Mouse (Mus musculus): ENCODE data around the gene Cda. TPM values are rescaled to one million over a fixed set of nuclear protein-coding genes. Genes with fewer than 3 reads are reported as not detected.

The Cda gene
- total and polyA plus RNA-seq, 3 experiments = 12.4 to 26.1 TPM; not detected in 1

DNA sequence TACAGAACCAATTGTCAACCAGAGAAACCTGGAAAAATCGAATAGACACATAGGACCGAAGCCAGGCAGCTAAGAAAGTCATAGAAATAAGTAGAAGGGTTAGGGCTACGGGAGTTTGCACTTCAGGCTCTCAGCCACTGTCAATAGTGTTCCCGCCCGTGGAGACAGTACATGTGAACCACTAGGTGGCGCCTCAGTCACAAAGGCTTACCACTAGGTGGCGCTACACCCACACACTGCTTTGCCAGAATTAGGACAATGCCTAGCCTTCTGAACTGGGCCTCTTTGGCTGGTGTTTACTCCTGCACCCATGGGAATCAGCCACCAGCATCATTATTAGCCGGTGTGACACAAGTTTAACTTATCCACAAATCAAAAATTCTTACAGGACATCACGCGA lies 48.3 kb downstream of the Cda start:
- no peak overlapping the region for H3K27ac ChIP-seq (ENCODE audit: control insufficient read depth, low read depth, low read length)
- H3K79me2 ChIP-seq (ENCODE audit: control insufficient read depth, insufficient read depth, low read length, poor library complexity) = no peaks in the 10 kb centered on the region
- no peak overlapping the region for H3K9ac ChIP-seq (ENCODE audit: control insufficient read depth, low read depth, low read length, poor library complexity, severe bottlenecking)
- TF ChIP-seq ETS1 (IDR thresholded peaks at IDR 0.05; ENCODE audit: low read depth, low read length) (no peak), UBTF (IDR thresholded peaks at IDR 0.05; ENCODE audit: borderline replicate concordance, insufficient read depth, low read depth, low read length) (no peak), GABPA (IDR thresholded peaks at IDR 0.05; ENCODE audit: low read depth, low read length) (no peak), TBP (IDR thresholded peaks at IDR 0.05; ENCODE audit: low read depth, low read length) (0 out of 2 replicates have a peak, but pooled peaks have one; percentile 33), SMC3 (IDR thresholded peaks at IDR 0.05; ENCODE audit: low read depth, low read length) (peak; percentile 95), CTCF (IDR thresholded peaks at IDR 0.05 in 2 of 3, conservative IDR thresholded peaks at IDR 0.05 in 1 of 3; ENCODE audit: control insufficient read depth in 1 of 3, insufficient read depth in 1 of 3, low read depth in 2 of 3, low read length in 3 of 3, poor library complexity in 1 of 3, severe bottlenecking in 1 of 3) (peak in 2 of 3 experiments; percentile 99; a peak in 5 of 6 replicates), JUND (IDR thresholded peaks at IDR 0.05; ENCODE audit: low read depth, low read length) (0 out of 2 replicates have a peak, but pooled peaks have one; percentile 37), RAD21 (IDR thresholded peaks at IDR 0.05; ENCODE audit: low read depth, low read length) (peak; percentile 84), MYB (IDR thresholded peaks at IDR 0.05; ENCODE audit: low read depth, low read length) (no peak), SIN3A (IDR thresholded peaks at IDR 0.05; ENCODE audit: low read length) (peak; percentile 50; the same call in 1 of the 2 replicates), ZNF384 (IDR thresholded peaks at IDR 0.05; ENCODE audit: low read depth, low read length) (0 out of 2 replicates have a peak, but pooled peaks have one; percentile 22), HCFC1 (IDR thresholded peaks at IDR 0.05; ENCODE audit: low read depth, low read length) (0 out of 2 replicates have a peak, but pooled peaks have one; percentile 20), ZC3H11A (IDR thresholded peaks at IDR 0.05; ENCODE audit: low read depth, low read length) (peak; percentile 73), TAL1 (IDR thresholded peaks at IDR 0.05; ENCODE audit: low read length) (no peak)
- peak; percentile 86 for DNase-seq (ENCODE audit: low read depth, low spot score)
- no peaks in the 10 kb centered on the region for H3K36me3 ChIP-seq (ENCODE audit: control insufficient read depth in 1 of 2, insufficient read depth in 2 of 2, low read length in 2 of 2)
- no peak overlapping the region for H3K4me3 ChIP-seq (ENCODE audit: control insufficient read depth in 1 of 2, insufficient read depth in 1 of 2, low read depth in 2 of 2, low read length in 2 of 2)
- no peaks in the 10 kb centered on the region for H3K9me3 ChIP-seq (replicated peaks; ENCODE audit: insufficient read depth, low read length)
- H3K27me3 ChIP-seq (ENCODE audit: control insufficient read depth in 1 of 2, insufficient read depth in 2 of 2, low read length in 2 of 2) = no peaks in the 10 kb centered on the region
- H3K4me1 ChIP-seq (ENCODE audit: control insufficient read depth in 1 of 2, insufficient read depth in 2 of 2, low read length in 2 of 2) = no peaks in the 10 kb centered on the region

- no peak overlapping the region for H3K9ac ChIP-seq (ENCODE audit: control insufficient read depth, low read depth, low read length, poor library complexity, severe bottlenecking)
- H3K36me3 ChIP-seq (ENCODE audit: control insufficient read depth in 1 of 2, insufficient read depth in 2 of 2, low read length in 2 of 2) = no peaks in the 10 kb centered on the region
- peak; percentile 70 for DNase-seq (ENCODE audit: low read depth, low spot score)
- no peaks in the 10 kb centered on the region for H3K9me3 ChIP-seq (replicated peaks; ENCODE audit: insufficient read depth, low read length)
- H3K79me2 ChIP-seq (ENCODE audit: control insufficient read depth, insufficient read depth, low read length, poor library complexity) = no peaks in the 10 kb centered on the region
- H3K4me3 ChIP-seq (ENCODE audit: control insufficient read depth in 1 of 2, insufficient read depth in 1 of 2, low read depth in 2 of 2, low read length in 2 of 2) = no peak overlapping the region
- H3K4me1 ChIP-seq (ENCODE audit: control insufficient read depth in 1 of 2, insufficient read depth in 2 of 2, low read length in 2 of 2) = no peaks in the 10 kb centered on the region
- H3K27me3 ChIP-seq (ENCODE audit: control insufficient read depth in 1 of 2, insufficient read depth in 2 of 2, low read length in 2 of 2) = no peaks in the 10 kb centered on the region
- no peak for TF ChIP-seq ETS1 (IDR thresholded peaks at IDR 0.05; ENCODE audit: low read depth, low read length)
- no peak for TF ChIP-seq MAX (IDR thresholded peaks at IDR 0.05; ENCODE audit: low read length)
- no peak for TF ChIP-seq CHD1 (IDR thresholded peaks at IDR 0.05; ENCODE audit: low read depth, low read length)
- TF ChIP-seq CTCF (IDR thresholded peaks at IDR 0.05 in 2 of 3, conservative IDR thresholded peaks at IDR 0.05 in 1 of 3; ENCODE audit: control insufficient read depth in 1 of 3, insufficient read depth in 1 of 3, low read depth in 2 of 3, low read length in 3 of 3, poor library complexity in 1 of 3, severe bottlenecking in 1 of 3) = peak; percentile 78 to 93 (median 83)
- TF ChIP-seq POLR2AphosphoS5 (IDR thresholded peaks at IDR 0.05; ENCODE audit: borderline replicate concordance, low read depth, low read length) = no peak
- TF ChIP-seq GATA1 (IDR thresholded peaks at IDR 0.05; ENCODE audit: low read depth, low read length) = no peak
- peak; percentile 78 for TF ChIP-seq SMC3 (IDR thresholded peaks at IDR 0.05; ENCODE audit: low read depth, low read length)
- TF ChIP-seq MEF2A (IDR thresholded peaks at IDR 0.05; ENCODE audit: extremely low read depth, insufficient replicate concordance, low read depth, low read length, poor library complexity, severe bottlenecking) = no peak
- no peak for TF ChIP-seq TBP (IDR thresholded peaks at IDR 0.05; ENCODE audit: low read depth, low read length)
- TF ChIP-seq RAD21 (IDR thresholded peaks at IDR 0.05; ENCODE audit: low read depth, low read length) = peak; percentile 38
- TF ChIP-seq GABPA (IDR thresholded peaks at IDR 0.05; ENCODE audit: low read depth, low read length) = no peak
- no peak for TF ChIP-seq USF2 (IDR thresholded peaks at IDR 0.05; ENCODE audit: borderline replicate concordance in 1 of 2, insufficient read depth in 1 of 2, low read depth in 1 of 2, low read length in 2 of 2)
- TF ChIP-seq CHD2 (IDR thresholded peaks at IDR 0.05; ENCODE audit: low read length) = no peak
- H3K27ac ChIP-seq (ENCODE audit: control insufficient read depth, low read depth, low read length) = no peak overlapping the region
Measured at GRCm38 (mm10) chr4:138318509-138319266, 49.1 kb downstream of the Cda start.

Measured in MEL (cell line).